Mouse (Mus musculus) layer of hippocampus, adult 18-20 months (tissue): Measurements from ENCODE around the gene Ankle2. TPM values are rescaled to one million over a fixed set of nuclear protein-coding genes. Genes with fewer than 3 reads are reported as not detected.

Source experiments
- DNase-seq, 2 experiments: peaks; one replicate each; pipeline ENCODE4 v3.0.0; 2022; ENCODE audit warnings: low spot score in 2 of 2
- total RNA-seq, 2 experiments: library from RNA; stranded (reverse); gene quantifications; 2 replicates each; pipeline ENCODE4 v1.2.3; 2021

The Ankle2 gene
- total RNA-seq, 2 experiments from 2014 or later: 43.5 to 48.0 TPM

- no peak for DNase-seq
These were observed 51.2 kb downstream of the Ankle2 start for GRCm38 (mm10) chr5:110281984-110282383.

GRCm38 (mm10) chr5:110284536-110284935 lies 53.7 kb downstream of the Ankle2 start:
- peak in 1 of 2 experiments; percentile 34 for DNase-seq

DNA sequence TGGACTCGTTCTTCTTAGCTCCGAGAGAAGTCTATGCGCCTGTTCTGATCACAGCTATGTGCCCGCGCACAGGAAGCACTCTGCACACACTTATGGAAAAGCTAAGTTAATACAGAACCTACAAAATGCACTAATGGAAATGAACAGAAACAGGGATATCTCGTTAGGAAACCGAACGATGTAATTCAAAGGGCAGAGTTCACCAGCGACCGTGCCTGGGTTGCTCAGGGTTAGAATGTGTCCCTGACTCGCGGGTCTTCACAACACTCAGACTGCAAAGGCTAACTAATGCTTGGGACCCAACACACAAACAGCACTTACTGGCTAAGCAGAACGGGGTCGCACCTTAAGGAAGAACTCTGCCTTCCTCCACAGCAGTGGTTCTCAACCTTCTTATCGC lies 54.4 kb downstream of the Ankle2 start:
- DNase-seq: no peak

DNA sequence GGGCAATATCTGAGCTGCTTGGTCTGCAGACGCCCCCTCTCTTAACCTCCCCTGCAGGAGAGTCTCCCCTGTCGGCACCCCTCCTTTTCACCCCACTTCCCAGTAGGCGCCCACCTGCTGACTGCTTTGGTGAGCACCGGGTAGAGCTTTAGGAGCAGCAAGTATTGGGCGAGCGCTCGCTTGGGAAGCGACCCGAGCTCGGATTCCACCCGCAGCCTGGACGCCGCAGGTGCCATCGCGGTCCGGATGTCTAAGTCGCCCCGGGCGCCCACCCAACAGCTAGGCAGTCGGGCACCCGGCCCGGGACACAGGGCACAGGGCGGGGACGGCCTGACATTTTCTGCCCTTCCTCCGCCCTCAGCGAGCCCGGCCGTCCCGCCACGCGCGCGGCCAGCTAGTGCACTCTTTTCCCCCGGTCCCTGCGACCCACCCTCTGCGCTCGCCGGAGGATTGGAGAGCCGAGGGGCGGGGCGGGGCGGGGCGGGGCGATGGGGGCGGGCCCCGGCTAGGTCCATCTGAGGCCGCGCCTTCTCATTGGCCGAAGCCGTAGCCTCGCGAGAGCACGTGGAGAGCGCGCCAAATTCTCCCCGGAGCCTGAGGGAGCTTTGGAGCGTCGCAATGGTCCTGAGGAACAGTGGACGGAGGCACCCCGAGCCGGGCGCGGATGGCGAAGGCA lies 55.1 kb downstream of the Ankle2 start, which contains the start of the genes Pxmp2 and Pole:
Gene Pxmp2, minus strand, starts transcription at position 417 of the 676 bp plus-strand sequence.
Gene Pole, plus strand, starts transcription at position 537 of the 676 bp plus-strand sequence.
- DNase-seq: peak; percentile 64 to 81

GRCm38 (mm10) chr5:110286446-110287083 lies 55.8 kb downstream of the Ankle2 start:
- no peak for DNase-seq

DNA sequence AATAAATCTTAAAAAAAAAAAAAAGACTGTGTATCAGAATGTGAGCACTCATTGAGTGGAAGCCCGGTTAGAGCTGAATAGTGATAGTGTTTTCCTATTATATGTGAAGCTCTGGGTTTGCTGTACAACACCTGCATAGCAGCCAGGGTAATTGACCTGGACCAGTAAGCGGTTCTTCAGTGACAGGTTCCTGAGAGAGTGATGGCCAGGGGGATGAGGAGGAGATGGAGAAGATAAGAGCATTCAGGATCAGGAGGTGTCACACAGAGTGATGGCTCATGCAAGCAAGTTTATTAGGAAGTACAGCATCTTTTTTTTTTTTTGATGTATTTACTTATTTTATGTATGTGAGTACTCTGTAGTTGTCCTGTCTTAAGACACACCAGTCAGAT lies 56.3 kb downstream of the Ankle2 start:
- no peak for DNase-seq

DNA sequence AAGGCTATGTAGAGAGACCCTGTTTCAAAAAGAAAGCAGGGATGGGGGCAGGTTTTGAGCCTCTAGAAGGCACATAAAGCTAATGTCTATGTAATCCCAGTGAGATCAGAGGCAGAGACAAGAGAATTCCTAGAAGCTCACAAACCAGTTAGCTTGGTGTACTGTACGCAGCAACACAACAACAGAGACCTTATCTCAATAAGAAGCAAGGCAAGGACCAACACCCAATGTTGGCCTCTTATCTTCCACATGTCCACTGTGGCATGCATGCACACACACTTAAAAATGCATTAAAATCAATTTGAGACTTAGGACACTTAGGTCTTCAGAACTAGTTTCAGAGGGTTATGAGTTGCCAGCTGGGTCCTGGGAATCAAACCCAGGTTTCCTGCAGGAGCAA lies 60.8 kb downstream of the Ankle2 start:
- no peak for DNase-seq

GRCm38 (mm10) chr5:110296637-110297036 lies 65.8 kb downstream of the Ankle2 start:
- DNase-seq: no peak

DNA sequence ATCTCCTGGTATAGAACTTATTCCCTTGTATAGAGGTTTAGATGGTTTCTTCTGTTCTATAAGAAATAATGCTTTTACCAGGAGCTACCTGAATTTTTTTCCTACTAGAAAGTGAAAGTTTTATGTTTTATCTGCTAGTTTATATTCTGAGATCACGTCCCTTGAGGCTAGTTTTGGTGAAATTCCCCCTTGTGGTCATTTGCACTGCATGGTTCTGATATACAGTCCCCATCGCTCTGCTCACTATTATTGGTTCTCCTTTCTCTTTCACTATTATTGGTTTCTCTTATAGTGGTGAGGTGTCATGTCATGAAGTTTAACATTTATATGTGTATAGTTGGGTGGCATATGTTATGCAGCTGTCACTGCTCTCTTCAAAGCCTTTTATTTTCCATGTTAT lies 69.8 kb downstream of the Ankle2 start:
- no peak for DNase-seq

Other genes starting within 250 kb of the Ankle2 start
- gene Zfp932, start 234.5 kb upstream of the Ankle2 start, total RNA-seq: 10 to 100 TPM; 49.3 to 51.5 TPM
- gene Gm17655, start 158.5 kb upstream of the Ankle2 start, total RNA-seq: 10 to 100 TPM in 1 of 2 experiments, 1 to 10 TPM in 1; 9.5 to 12.9 TPM
- under 1 TPM; 0.40 to 0.43 TPM for gene Gm35315, start 136.6 kb upstream of the Ankle2 start, total RNA-seq
- gene Plcxd1, start 131.0 kb upstream of the Ankle2 start, total RNA-seq: 1 to 10 TPM; 5.0 to 5.1 TPM
- 10 to 100 TPM; 77.8 to 81.5 TPM for gene Gtpbp6, start 122.8 kb upstream of the Ankle2 start, total RNA-seq
- gene Zfp605, start 120.9 kb upstream of the Ankle2 start, total RNA-seq: 10 to 100 TPM; 15.3 to 16.2 TPM
- gene Chfr, start 95.2 kb upstream of the Ankle2 start, total RNA-seq: 10 to 100 TPM; 37.3 to 46.6 TPM
- gene Golga3, start 54.3 kb upstream of the Ankle2 start, total RNA-seq: 10 to 100 TPM; 47.9 to 49.6 TPM
- 10 to 100 TPM; 52.7 to 60.8 TPM for gene Pgam5, start 38.9 kb downstream of the Ankle2 start, total RNA-seq
- 10 to 100 TPM; 11.5 to 15.5 TPM for gene Pxmp2, start 55.2 kb downstream of the Ankle2 start, total RNA-seq
- gene Pole, start 55.3 kb downstream of the Ankle2 start, total RNA-seq: 1 to 10 TPM; 1.1 to 1.5 TPM
- not detected for gene P2rx2, start 112.2 kb downstream of the Ankle2 start, total RNA-seq
- not detected for gene Lrcol1, start 113.7 kb downstream of the Ankle2 start, total RNA-seq
- 10 to 100 TPM; 81.1 to 88.2 TPM for gene Fbrsl1, start 217.5 kb downstream of the Ankle2 start, total RNA-seq